In the genomic region with DNA sequence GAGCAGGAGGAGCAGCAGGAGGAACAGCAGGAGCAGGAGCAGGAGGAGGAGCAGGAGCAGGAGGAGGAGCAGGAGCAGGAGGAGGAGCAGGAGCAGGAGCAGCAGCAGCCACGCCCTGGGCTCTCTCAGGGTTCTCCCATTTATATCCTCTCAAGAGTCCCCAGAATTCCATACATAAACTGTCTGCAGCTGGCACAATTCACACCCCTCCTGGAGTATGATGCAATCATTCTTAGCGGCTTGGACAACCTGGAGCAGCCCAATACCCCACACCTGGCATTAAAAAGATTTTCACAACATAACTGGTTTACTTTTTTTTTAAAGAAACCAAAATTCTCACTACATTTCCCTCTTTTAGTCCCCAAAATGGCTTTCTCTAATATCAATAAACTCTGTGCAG, we compare ENCODE assay signal across 29 mouse cellular contexts. TPM values are rescaled to one million over a fixed set of nuclear protein-coding genes. Genes with fewer than 3 reads are reported as not detected.
"Had no signal": no experiment of that assay in that cellular context is flagged by ENCODE, and none has a peak within 500 bp of the region (broad histone marks: within the 10 kb centered on the region; RNA-seq: fewer than 3 reads in every experiment).

No protein-coding gene starts in this region.

- H3K4me3 ChIP-seq: liver, embryonic 13.5 days; liver, embryonic 15.5 days; lung, embryonic 15.5 days; megakaryocyte, embryonic 14.5 days; midbrain, embryonic 12.5 days; neural tube, embryonic 13.5 days; neural tube, embryonic 15.5 days had no signal

- DNase-seq: liver, embryonic 13.5 days; liver, postnatal 0 days; lung, adult 2 months; lung, postnatal 14 days; lung, postnatal 36 days; midbrain, embryonic 14.5 days; retina, postnatal 1 day; right cerebral cortex, adult 18-20 months; right cerebral cortex, postnatal 25 days; right cerebral cortex, postnatal 4 days; spleen, adult 18-20 months; thymus, adult 2 months; thymus, postnatal 25 days; thymus, postnatal 4 days had no signal

- H3K4me2 ChIP-seq: liver, embryonic 13.5 days; liver, embryonic 15.5 days; lung, embryonic 15.5 days; midbrain, embryonic 12.5 days; neural tube, embryonic 13.5 days; neural tube, embryonic 15.5 days had no signal

- H3K27ac ChIP-seq: liver, embryonic 13.5 days; liver, embryonic 15.5 days; lung, embryonic 15.5 days; macrophage; midbrain, embryonic 12.5 days; neural tube, embryonic 13.5 days; neural tube, embryonic 15.5 days had no signal

- ATAC-seq: liver, postnatal 0 days; lung, postnatal 0 days; midbrain, embryonic 16.5 days had no signal

- H3K9ac ChIP-seq: liver, embryonic 13.5 days; liver, embryonic 15.5 days; liver, postnatal 0 days; lung, embryonic 15.5 days; midbrain, embryonic 12.5 days; neural tube, embryonic 13.5 days; neural tube, embryonic 15.5 days had no signal

- H3K4me1 ChIP-seq: lung, embryonic 15.5 days; midbrain, embryonic 12.5 days; neural tube, embryonic 13.5 days; neural tube, embryonic 15.5 days had no signal

- H3K9me3 ChIP-seq: liver, embryonic 13.5 days; liver, embryonic 15.5 days; lung, embryonic 15.5 days; megakaryocyte, embryonic 14.5 days; midbrain, embryonic 12.5 days; neural tube, embryonic 13.5 days; neural tube, embryonic 15.5 days had no signal

- H3K36me3 ChIP-seq: liver, embryonic 13.5 days; liver, embryonic 15.5 days; lung, embryonic 15.5 days; midbrain, embryonic 12.5 days; neural tube, embryonic 13.5 days; neural tube, embryonic 15.5 days had no signal

- H3K27me3 ChIP-seq: liver, embryonic 13.5 days; liver, embryonic 15.5 days; lung, embryonic 15.5 days; neural tube, embryonic 13.5 days; neural tube, embryonic 15.5 days had no signal

RNA-seq across cellular contexts. Expression of a gene that starts 12.9 kb away (rescaled TPM):
- total RNA-seq: megakaryocyte progenitor cell, adult 5-6 weeks; monocyte, adult 5-6 weeks had no signal
- polyA plus RNA-seq: liver, embryonic 13.5 days; liver, embryonic 15.5 days; liver, postnatal 0 days; lung, adult 2 months; lung, embryonic 15.5 days; lung, postnatal 0 days; macrophage; midbrain, embryonic 12.5 days; midbrain, embryonic 14.5 days; midbrain, embryonic 16.5 days; neural tube, embryonic 11.5 days; neural tube, embryonic 13.5 days; neural tube, embryonic 15.5 days; small intestine, adult 2 months; stomach, embryonic 14.5 days; thymus, adult 2 months; urinary bladder, adult 2 months had no signal
